Mouse (Mus musculus) small intestine, adult 2 months (tissue): ENCODE data around the gene Lrrc17.

ENCODE experiments used
- CTCF ChIP-seq: fragments of 200-500 bp; IDR thresholded peaks from 2 replicates; pipeline ENCODE4 v1.5.1; 2012; ENCODE audit warnings: low read depth, mild to moderate bottlenecking, control low read depth, inconsistent platforms, low read length, moderate library complexity, mixed read lengths; ENCODE audit not compliant: insufficient replicate concordance, insufficient read length; ENCODE audit errors: extremely low read depth
- POLR2A ChIP-seq: fragments of 200-500 bp; IDR thresholded peaks from 2 replicates; pipeline ENCODE4 v1.6.1; 2012; ENCODE audit warnings: low read depth, mild to moderate bottlenecking, control low read depth, inconsistent platforms, low read length, moderate library complexity

DNA sequence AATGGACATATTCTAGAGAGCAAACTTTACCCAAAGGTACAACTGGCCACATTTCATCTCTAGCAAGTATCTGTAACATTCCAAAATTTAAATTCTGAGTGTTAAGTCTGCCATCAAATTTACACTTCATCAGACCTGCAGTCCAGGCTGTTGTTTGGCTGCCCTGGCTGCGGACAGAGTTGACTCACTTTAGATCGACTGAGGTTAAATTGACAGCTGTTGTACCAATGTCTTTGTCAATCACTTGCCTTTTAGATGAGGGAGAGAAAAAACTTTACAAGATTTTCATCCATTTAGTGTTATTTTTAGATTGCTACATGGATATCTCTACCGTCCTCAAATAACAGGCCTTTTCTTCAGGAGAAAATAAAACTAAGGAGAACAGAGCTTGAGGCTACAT is 24.2 kb upstream of the Lrrc17 start:
- TF ChIP-seq POLR2A (no peak), CTCF (no peak)
